Mouse (Mus musculus) heart, adult 2 months (tissue): ENCODE measurements around the gene Fbxl13.

ENCODE experiments used
- CTCF ChIP-seq: fragments of 200-600 bp; IDR thresholded peaks from 2 replicates; pipeline ENCODE4 v1.8.1; 2022; ENCODE audit warnings: antibody characterized with exemption, mild to moderate bottlenecking, moderate library complexity
- EP300 ChIP-seq: fragments of 200-500 bp; IDR thresholded peaks from 2 replicates; pipeline ENCODE4 v1.6.1; 2011; ENCODE audit warnings: low read depth, low read length, control low read depth; ENCODE audit not compliant: insufficient read depth
- POLR2A ChIP-seq: fragments of 200-500 bp; IDR thresholded peaks from 2 replicates; pipeline ENCODE4 v1.6.1; 2011; ENCODE audit warnings: mild to moderate bottlenecking, low read depth, low read length, control low read depth; ENCODE audit not compliant: insufficient read depth

GRCm38 (mm10) chr5:21593201-21593709 is 52.2 kb downstream of the Fbxl13 start:
- TF ChIP-seq POLR2A (no peak), CTCF (no peak), EP300 (no peak)
